Mouse (Mus musculus): ENCODE results near the gene Robo2.

DNA sequence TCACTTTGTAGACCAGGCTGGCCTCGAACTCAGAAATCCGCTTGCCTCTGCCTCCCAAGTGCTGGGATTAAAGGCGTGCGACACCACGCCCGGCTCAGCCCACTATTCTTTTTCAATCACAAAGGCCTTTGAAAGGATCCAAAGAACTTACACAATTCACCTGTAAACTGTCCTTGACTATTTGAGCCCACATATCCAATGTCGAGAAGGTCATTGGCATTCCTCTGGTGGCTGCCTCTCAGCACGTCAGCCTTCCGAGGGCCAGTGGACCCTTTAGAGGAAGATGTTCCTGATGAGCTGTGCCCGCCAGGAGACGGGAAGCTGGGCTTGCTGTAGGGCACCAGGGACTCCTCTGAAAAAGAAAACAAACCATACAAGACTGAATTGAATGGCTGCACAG, 514.8 kb downstream of the Robo2 start:
- TF ChIP-seq GATA1 (IDR thresholded peaks at IDR 0.05; ENCODE audit: borderline replicate concordance, low read length) (no peak), FLI1 (IDR thresholded peaks at IDR 0.05; ENCODE audit: low read length) (no peak)

Data from megakaryocyte, embryonic 14.5 days (primary cell).